Mouse (Mus musculus): Measurements from ENCODE around the gene Nap1l4.

Nap1l4 gene

GRCm38 (mm10) chr7:143514416-143514768 is 34.5 kb downstream of the Nap1l4 start:
- DNase-seq (ENCODE audit: low spot score) = no peak

GRCm38 (mm10) chr7:143513763-143514415 is 35.0 kb downstream of the Nap1l4 start:
- no peak for DNase-seq (ENCODE audit: low spot score)

GRCm38 (mm10) chr7:143511335-143511712 is 37.6 kb downstream of the Nap1l4 start:
- no peak for DNase-seq (ENCODE audit: low spot score)

- DNase-seq (ENCODE audit: low spot score) = no peak
These were observed 38.1 kb downstream of the Nap1l4 start for GRCm38 (mm10) chr7:143510593-143511334.

- no peak for DNase-seq (ENCODE audit: low spot score)
These were observed 39.3 kb downstream of the Nap1l4 start for GRCm38 (mm10) chr7:143509566-143509965.

- peak; percentile 73 for DNase-seq (ENCODE audit: low spot score)
These were observed 42.2 kb downstream of the Nap1l4 start for GRCm38 (mm10) chr7:143506675-143507074.

GRCm38 (mm10) chr7:143506271-143506670 is 42.6 kb downstream of the Nap1l4 start:
- no peak for DNase-seq (ENCODE audit: low spot score)

- DNase-seq (ENCODE audit: low spot score) = peak; percentile 78
These were observed 43.1 kb downstream of the Nap1l4 start for GRCm38 (mm10) chr7:143505823-143506222.

GRCm38 (mm10) chr7:143505411-143505810 is 43.5 kb downstream of the Nap1l4 start:
- DNase-seq (ENCODE audit: low spot score) = no peak

GRCm38 (mm10) chr7:143503926-143504325 is 45.0 kb downstream of the Nap1l4 start:
- no peak for DNase-seq (ENCODE audit: low spot score)

- peak; percentile 41 for DNase-seq (ENCODE audit: low spot score)
These were observed 46.3 kb downstream of the Nap1l4 start, which contains the start of gene Phlda2 for GRCm38 (mm10) chr7:143502418-143503200. Phlda2 (minus strand) TSS chr7:143503150.

- peak; percentile 55 for DNase-seq (ENCODE audit: low spot score)
These were observed 47.1 kb downstream of the Nap1l4 start for GRCm38 (mm10) chr7:143501643-143502417.

GRCm38 (mm10) chr7:143500912-143501311 is 48.0 kb downstream of the Nap1l4 start:
- no peak for DNase-seq (ENCODE audit: low spot score)

GRCm38 (mm10) chr7:143498584-143498983 is 50.3 kb downstream of the Nap1l4 start:
- DNase-seq (ENCODE audit: low spot score) = no peak

- DNase-seq (ENCODE audit: low spot score) = no peak
These were observed 53.6 kb downstream of the Nap1l4 start for GRCm38 (mm10) chr7:143495104-143495961.

GRCm38 (mm10) chr7:143493616-143494126 is 55.2 kb downstream of the Nap1l4 start:
- no peak for DNase-seq (ENCODE audit: low spot score)

- DNase-seq (ENCODE audit: low spot score) = no peak
These were observed 59.2 kb downstream of the Nap1l4 start for GRCm38 (mm10) chr7:143489735-143490134.

- no peak for DNase-seq (ENCODE audit: low spot score)
These were observed 66.4 kb downstream of the Nap1l4 start for GRCm38 (mm10) chr7:143482541-143482940.

GRCm38 (mm10) chr7:143481806-143482387 is 67.0 kb downstream of the Nap1l4 start:
- DNase-seq (ENCODE audit: low spot score) = no peak

- peak; percentile 47 for DNase-seq (ENCODE audit: low spot score)
These were observed 68.4 kb downstream of the Nap1l4 start for GRCm38 (mm10) chr7:143480498-143480897.
